Mouse (Mus musculus) megakaryocyte-erythroid progenitor cell, adult 5-6 weeks (primary cell): ENCODE results near the gene Lama1. TPM values are rescaled to one million over a fixed set of nuclear protein-coding genes. Genes with fewer than 3 reads are reported as not detected.
A peak's percentile ranks its signal among the peaks of the same experiment; 100 is the strongest.

Experiments
- ATAC-seq: replicated peaks from 2 replicates; pipeline ENCODE4 v1.8.0; 2016; ENCODE audit warnings: mild to moderate bottlenecking, inconsistent platforms; ENCODE audit not compliant: severe bottlenecking, poor library complexity, low FRiP score, low TSS enrichment
- total RNA-seq, 2 experiments: library from RNA; stranded (forward) in 1 of 2; stranded (reverse) in 1 of 2; fragments of 200-1000, 215-1000 nt in 1 of 2; fragments of >200 nt in 1 of 2; fragmentation: Nextera tagmentation in 1 of 2; gene quantifications; 2 replicates each; pipeline ENCODE4 v1.2.3; 2014 to 2017

The Lama1 gene
- not detected in 2 replicates for total RNA-seq (2014; fragmentation: Nextera tagmentation)
- not detected in 2 replicates for total RNA-seq (2017)

DNA sequence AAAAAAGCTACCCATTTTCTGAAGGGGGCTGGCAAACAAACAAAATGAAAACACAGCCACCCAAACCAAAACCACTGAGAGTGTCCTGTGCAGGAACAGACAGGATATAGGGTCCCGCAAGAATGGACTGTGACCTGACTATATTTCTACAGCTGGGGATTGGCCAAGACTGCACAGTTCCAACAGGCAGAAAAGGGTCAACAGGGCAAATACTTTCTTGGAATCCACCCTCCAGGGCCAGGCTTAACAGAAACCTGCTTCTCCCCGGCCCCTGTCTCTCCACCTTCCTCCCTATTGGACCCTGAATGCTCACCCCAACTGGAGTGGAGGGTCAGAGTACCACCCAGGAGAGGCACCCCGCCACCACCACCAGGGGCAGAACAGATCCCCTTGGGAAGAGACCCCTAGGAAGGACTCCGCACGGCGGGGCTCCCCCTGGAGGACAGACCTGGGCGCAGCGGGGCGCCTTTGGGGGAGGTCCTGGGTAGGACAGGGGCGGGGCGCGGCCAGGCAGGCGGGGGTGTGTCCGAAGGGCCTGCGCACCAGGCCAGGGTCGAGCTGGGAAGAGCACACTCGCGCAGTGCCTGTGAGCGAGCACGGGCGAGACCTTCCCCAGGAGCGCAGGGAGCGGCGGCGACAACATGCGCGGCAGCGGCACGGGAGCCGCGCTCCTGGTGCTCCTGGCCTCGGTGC, at the start of gene Lama1:
Gene Lama1, plus strand, starts transcription at position 566 of the 693 bp plus-strand sequence.
- ATAC-seq = peak; percentile 89

DNA sequence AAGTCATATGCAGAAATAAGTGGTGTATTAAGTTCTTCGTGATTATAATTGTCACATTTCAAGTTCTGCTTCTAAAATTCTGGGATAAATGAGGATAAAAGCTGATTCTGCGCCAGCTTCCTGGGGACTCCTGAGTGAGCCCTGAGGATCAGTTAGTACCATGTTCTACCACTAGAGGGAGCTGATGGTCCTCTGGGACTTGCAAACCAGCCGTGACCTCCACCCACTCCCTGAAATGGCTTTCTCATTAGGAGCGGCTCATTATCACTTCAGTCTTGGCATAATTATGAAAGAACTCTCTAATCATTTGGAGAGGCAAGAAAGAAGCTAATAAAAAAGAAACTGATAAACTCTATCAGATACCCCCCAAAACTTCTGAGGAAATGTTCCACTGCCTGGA, 45.6 kb upstream of the Lama1 start:
- peak; percentile 85 for ATAC-seq

DNA sequence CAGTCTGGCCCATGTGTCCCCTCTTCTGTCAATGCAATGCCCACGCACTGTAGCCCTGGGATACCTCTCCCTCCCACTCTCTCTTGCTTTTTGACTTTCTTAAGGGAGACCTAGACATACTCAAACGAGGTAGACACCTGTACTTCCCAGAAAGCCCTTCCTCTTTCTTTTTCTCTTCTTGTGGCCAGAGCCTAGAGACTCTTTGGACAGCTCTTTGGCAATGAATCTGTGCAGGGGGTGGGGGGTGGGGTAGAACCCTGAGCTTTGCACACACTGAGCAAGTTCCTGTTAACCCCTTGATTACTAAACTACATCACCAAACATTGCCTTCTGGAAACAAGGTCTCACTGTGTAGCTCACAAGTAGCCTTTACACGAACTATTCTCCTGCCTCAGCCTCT, 32.8 kb upstream of the Lama1 start:
- ATAC-seq = no peak

DNA sequence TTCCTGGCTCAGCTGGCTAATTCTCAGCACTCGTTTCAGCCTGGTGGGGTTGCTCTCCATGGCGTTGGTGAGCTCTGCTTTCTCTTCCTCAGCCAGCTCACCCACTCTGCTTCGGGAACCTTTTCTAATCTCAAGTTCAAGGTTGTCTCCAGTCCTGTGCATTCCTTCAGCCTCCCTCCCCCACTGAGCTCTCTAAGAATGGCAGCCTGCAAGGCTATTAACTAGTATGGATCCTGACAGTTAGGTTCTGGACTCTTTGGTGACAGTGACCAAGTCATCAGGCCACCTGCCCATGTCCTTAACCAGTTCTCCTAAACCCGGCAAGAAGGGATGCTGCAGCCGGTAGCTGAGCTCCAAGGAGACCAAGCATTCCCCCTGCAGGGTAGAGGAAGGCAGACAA, 30.1 kb upstream of the Lama1 start:
- no peak for ATAC-seq

DNA sequence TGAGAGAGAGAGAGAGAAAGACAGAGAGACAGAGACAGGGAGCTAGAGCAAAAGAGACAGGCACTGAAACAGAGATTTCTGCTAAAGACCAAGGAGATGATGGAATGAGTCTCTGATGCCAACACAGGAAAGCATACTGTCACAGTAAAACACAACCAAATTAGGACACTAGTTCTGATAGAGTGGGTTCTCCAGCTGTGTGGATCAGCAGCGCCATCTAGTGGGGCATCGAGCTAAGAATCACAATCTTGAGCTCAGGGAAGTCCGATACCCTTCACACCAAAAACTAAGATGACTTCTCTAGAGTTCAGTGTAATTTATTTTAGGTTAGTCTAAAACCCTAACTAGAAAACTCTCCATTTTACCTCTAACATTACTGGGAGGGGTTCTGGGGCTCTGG, 29.1 kb upstream of the Lama1 start:
- 0 out of 2 replicates have a peak, but pooled peaks have one; percentile 37 for ATAC-seq

DNA sequence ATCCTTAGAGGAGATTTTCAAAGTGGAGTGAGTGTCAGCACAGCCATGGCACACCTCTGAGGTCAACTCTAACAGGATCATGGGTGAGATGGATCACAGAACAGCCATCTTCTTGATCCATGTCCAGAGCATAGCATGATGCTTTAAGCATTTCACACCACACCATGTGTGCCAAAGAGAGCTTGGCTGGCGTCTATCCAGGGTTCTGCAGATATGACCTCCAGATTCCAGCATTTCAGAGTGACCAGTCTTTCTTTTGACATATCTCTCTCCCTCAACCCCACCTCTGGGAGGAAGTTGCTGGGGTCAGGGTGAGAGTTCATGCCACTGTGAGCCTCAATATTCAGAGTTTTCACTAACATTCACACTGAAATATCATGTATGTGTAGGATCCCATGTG, 18.5 kb upstream of the Lama1 start:
- ATAC-seq = no peak

DNA sequence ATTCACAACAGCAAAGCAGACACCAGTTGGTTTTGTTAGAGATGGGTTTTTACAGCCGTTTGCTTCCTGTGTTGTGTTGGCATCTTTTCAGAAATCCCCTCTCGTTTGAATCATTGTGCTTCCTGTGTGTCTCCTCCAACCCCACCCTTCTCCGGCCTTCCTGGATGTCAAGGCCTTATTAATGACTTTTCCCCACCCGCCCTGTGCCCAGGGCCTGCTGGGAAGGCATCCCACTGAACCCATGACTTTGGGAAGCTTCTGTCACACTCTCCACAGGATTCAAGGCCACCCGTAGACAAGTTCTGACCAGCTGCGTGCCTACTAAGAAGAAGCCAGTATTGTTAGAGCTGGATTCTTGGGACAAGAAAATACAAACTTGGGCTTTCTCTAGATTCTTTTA, 16.0 kb upstream of the Lama1 start:
- ATAC-seq = no peak

DNA sequence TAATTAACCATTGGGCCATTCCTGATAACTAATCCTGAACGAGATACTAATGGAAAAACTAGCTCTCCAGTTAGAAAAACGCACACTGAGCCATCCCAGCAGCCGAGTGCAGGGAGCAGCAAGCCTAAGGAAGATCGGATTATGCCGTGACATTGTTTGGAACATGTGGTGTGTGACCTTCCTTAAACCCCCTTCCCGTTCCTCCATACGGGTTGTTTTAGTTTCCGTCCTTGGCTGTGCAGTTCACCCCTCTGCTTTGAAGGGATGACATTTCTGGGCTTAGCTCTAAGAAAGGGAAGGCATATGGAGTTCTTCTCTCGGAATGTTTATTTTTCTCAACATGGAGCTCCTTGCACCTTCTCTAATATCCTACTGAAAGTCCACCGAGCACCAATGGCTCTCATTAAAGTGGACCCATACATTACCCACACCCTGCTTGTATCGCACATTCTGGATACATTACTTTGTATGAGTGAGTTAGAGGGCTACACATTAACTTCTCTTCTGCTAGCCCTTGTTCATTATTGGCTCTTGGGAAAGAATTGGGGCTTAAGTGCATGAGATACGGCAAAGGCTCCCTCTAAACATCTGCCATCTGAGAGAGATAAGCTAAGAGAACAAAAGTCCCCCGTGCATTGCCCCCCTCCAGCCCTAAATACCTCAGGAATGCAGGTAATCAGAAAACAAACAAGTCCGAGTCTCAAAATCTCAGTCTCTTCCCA, 11.9 kb upstream of the Lama1 start:
- no peak for ATAC-seq

DNA sequence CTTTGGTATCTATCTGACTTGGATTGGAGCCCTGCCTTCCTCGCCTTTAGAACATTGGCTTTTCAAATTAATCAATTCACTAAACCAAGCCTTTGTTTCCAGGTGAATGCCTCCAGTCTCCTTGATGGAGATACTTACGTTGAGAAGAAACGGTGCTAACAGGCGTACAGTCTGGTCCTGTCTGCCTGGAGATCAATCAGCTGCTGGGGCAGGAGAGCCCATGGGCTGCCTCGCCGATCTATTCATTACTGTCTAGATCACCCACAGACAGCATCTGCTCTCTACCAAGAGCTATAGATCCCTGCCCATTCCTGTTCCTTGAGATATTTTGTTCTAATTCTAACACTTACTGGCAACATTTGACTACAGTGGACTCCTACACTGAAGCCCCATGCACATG, 9.6 kb upstream of the Lama1 start:
- no peak for ATAC-seq

DNA sequence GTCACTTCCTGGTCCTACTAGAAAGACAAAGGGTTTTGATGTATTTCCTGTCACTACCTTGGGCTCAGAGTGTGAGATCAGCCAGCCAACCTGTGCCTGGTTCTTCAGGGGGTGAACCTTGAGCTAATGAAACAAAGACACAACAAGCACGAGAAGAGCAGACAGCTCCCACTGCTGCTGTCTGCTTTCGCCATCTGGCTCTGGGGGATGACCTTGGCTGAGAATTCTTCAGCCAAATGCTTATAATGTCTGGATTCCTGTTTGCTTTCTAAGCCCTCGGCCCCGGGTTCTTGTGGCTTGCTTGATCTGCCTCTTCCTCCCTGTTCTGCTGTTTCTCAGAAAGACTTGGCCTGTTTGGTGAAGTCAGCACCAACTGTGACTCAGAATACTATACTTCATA, 6.4 kb upstream of the Lama1 start:
- no peak for ATAC-seq

DNA sequence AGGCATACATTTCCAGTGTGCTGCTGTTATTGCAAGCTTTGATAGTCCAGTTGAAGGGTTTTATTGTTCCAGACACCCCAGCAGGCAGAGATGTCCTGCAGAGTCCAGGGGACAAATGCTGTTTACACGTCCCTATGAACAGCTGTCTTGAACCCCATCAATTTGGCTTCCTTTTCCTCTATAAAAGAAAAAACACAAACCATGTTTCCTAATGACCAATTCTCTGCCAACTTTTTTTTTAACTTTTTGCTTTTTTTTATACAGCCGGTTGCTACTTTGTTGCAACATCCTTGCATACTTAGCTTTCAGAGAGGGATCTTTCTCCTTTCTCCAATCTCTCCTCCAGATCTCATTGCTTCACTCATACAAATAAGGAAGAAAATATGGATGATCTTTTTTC, 4.4 kb upstream of the Lama1 start:
- ATAC-seq = no peak

DNA sequence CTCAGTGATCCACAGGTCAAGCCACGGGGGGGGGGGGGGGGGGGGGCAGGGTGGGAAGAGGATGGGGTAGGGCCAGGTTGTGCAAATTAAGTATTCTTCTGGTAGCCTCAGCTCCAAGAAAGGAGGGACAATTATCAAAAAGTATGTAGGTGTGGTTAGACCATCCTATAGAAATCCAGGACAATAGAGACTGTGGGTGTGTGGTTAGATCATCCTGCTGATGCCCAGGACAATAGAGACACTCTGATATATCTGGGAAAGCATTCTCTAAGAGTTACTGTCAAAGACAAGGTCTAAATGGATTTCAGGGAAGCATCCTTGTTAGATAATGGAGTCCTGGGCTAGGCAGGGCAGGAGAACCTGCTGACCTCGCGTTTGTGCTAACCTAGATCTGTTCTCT, 3.2 kb upstream of the Lama1 start:
- ATAC-seq = no peak

DNA sequence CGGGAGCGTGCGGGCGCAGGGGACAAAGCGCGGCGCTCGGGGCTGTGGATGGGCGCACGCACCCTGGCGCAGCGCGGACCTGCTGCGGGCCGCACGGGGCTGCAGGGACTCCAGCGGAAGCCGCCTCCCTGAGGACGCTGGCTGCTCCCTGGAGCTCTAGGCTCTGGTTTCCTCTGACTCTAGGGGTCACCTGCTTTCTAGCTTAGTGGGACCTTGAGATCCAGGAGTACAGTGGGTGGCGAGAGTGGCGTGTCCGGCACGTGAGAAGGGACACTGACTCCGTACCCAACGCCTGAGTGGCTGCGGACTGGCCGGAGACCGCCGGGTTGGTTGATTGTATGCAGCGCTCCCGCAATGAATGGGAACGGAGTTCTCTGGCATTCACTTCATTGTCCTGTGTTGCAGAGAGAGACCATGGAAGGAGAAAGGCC, 417 bp downstream of the Lama1 start:
- ATAC-seq = 0 out of 2 replicates have a peak, but pooled peaks have one; percentile 14

DNA sequence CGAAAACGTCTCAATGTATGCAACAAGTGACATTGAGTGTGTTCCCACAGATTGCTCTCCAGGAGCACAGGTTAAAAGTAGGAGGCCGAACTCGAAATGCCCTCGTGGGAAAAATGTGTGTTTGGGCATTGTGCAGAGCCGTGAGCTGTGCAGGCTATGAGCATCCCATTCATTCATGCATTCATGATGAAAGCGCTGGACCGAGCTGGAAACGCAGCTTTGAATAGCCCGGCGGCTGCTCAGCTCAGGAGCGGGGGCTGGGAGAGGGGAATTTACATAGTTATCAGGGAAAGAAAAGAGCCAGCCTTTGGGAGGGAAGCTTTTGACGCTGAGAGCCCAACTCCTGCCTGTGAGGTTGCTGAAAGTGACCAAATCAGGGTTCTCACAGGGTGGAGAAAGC, 1.2 kb downstream of the Lama1 start:
- ATAC-seq = no peak

DNA sequence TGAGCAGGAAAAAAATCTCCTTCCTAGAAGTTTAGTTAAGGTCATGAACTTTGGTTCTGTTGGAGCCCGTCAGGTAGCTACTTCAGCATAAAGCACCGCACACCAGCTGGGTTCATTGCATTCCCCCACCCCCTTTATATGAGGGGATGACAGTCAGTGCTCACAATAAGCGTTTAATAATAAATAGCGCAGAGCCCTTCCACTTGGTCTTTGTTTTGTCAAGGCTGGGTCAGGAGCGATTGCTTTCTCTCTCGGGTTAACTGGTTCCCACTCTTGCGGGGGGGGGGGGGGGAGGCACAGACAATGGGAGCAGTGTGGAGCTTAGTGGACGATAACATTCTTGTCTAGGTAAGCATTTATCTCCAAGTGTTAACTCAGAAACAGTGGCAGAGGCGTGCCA, 4.7 kb downstream of the Lama1 start:
- no peak for ATAC-seq

DNA sequence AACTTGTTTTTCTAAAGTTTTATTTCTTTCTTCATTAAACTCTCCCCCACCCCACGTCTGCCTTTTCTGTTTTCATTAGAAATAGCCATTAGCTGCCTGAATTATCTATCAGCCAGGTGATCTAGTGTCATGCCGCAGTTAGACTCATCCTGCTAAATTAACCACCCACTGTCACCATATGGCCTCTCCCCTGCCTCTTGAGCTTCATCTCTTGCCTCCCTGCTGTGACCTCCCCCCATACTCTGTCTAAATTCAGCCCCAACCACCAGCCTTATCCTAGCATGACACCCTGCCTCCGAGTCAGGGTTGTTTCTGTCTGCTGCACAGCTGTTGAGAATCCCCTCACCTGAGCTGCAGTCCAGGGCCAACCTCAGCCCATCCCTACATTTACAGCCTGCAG, 5.9 kb downstream of the Lama1 start:
- ATAC-seq = no peak

DNA sequence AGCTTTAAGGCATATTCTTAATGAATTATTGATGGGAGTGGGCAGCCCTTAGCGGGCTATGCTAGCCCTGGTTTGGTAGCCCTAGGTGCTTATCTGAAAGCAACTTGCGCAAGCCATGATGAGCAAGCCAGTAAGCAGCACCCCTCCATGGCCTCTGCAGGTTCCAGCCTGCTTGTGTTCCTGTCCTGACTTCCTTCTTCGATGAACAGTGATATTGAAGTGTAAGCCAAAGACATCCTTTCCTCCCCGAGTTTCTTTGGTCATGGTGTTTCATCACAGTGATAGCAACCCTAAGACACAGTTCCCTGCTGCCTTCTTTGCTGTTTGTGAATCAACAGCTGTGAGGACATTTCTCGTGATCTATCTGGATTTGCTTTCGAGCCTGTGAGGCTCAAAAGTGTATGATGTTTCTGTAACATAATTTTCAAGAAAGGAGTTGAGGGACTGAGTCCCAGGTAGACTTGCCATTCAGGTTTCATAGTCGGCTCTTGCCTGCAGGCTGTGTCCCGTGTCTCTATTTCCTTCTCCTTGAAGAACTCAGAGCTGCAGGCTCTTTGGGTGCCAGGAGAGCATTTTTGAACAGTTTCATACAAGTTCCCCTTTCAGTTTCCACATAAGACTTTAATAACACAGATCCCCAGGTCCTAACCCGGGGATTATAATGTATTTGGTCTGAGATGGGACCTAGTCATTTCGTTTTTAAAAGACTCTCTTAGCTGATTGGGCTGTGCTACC, 8.1 kb downstream of the Lama1 start:
- ATAC-seq = no peak

DNA sequence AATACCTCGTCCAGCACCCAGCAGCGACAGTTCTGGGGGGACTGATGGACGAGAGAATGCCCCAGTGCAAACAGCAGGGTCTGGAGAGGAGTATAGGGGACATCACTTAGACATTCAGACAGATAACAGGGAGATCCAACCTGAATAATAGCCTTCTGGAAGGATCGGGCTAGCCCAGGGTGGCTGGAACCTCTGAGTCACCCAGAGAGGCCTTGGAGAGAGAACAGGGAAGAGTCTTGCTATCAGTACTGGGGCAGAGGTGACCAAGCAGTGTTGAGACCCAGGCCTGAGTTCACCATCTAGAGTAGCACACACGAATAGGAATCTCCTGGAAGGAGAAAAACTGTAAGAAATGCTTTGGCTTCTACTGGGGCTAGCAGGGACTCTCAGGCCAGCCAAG, 9.3 kb downstream of the Lama1 start:
- no peak for ATAC-seq

DNA sequence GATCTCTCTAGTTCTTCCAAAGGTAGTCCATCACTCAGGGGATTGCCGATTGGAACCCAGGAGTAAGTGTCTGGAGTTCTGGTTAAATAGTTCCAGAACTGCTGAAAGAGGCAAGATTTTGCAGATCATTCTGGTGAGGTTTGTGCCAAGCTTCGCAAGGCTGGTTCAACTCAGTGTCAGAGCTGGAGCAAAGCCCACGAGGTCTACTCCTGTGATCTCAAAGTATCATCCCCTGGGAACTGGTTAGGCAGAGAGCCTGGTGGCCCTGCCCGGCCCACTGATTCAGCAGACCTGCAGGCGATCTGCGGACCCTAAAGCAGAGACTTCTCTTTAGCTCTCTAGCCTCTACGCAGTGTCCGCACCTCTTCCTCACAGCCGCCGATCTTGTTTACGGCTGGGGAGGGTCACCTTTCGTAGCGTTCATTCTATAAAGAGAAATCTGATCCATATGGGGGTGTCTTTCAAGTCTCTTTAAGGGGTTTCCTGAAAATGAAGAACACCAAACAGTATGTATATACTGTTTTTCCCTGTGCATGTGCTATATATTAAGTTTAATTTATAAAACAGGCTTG, 10.8 kb downstream of the Lama1 start:
- ATAC-seq = no peak

DNA sequence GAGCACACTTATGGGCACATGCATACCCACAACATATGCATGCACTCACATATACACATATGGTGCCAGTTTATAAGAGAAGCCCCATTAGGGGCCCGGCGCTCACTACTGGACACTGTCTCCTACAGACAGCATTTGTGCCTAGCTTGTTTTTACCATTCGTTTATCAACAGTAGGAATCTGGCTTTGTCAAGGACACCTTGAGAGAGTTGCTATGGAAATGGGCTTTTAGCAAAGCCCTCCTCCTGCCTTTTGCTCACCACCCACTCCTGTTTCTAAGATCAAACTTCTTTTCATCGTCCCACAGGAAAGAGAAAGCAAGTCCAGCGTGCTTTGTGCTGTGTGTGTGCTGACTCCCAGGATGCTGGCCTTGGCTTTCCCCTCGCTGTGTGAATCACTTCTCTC, 13.3 kb downstream of the Lama1 start:
- ATAC-seq = no peak
